Mouse (Mus musculus) cortical plate, adult 2 months (tissue): ENCODE results near the gene E130114P18Rik. TPM values are rescaled to one million over a fixed set of nuclear protein-coding genes. Genes with fewer than 3 reads are reported as not detected.

Source experiments
- H3K27ac ChIP-seq: fragments of 200-500 bp; 2 replicates; pipeline ENCODE4 v1.5.1; 2012; ENCODE audit warnings: low read length, control low read depth, inconsistent platforms; ENCODE audit not compliant: insufficient read depth
- H3K4me1 ChIP-seq: fragments of 200-500 bp; 2 replicates; pipeline ENCODE4 v1.6.1; 2011; ENCODE audit warnings: low read length; ENCODE audit not compliant: control insufficient read depth, insufficient read depth
- H3K4me3 ChIP-seq: fragments of 200-500 bp; 2 replicates; pipeline ENCODE4 v1.5.1; 2011; ENCODE audit warnings: mild to moderate bottlenecking, low read length, control low read depth; ENCODE audit not compliant: insufficient read depth
- CTCF ChIP-seq: fragments of 200-500 bp; IDR thresholded peaks from 2 replicates; pipeline ENCODE4 v1.5.1; 2011; ENCODE audit warnings: mild to moderate bottlenecking, control low read depth, low read length; ENCODE audit not compliant: insufficient read depth; ENCODE audit errors: extremely low read depth
- POLR2A ChIP-seq: fragments of 200-500 bp; IDR thresholded peaks from 2 replicates; pipeline ENCODE4 v1.6.1; 2011; ENCODE audit warnings: mild to moderate bottlenecking, low read length, control low read depth; ENCODE audit not compliant: insufficient read depth; ENCODE audit errors: extremely low read depth
- polyA plus RNA-seq: library from polyadenylated mRNA; depleted of rRNA; stranded (reverse); fragments of >200 nt; gene quantifications from 2 replicates; pipeline ENCODE4 v1.2.3, GENCODE M21; 2012; rRNA removed

The E130114P18Rik gene
- polyA plus RNA-seq = 12.7 and 14.3 TPM in 2 replicates

DNA sequence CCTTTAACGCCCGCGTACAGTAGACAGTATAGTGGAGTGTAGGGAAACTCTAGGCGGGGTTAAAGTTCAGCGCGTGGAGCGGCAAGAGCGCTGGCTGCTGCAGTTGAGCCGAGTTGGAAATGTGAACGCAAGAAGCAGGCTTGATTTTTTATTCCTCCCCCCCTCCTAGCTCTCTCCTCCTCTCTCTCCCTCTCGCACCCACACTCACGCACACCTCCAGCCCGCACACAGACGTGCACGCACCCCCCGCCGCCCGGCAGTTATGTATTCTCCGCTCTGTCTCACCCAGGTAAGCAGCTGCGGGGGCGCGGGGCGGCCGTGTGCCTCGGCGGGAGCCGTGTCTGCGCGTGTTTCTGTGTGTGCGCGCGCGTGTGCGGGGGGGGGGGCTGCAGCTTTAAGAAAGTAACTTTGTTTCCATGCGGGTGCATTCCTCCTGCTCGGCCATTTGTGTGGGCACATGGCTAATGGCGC, at the start of gene E130114P18Rik:
Gene E130114P18Rik (minus strand): TSS at position 373 of the 471 bp plus-strand sequence.
- peak within 1 kb of the TSS; percentile 100 for H3K27ac ChIP-seq
- no peaks in the 10 kb centered on the region for H3K4me1 ChIP-seq
- peak within 1 kb of the TSS; percentile 61 for H3K4me3 ChIP-seq
- no peak for TF ChIP-seq POLR2A
- no peak for TF ChIP-seq CTCF

DNA sequence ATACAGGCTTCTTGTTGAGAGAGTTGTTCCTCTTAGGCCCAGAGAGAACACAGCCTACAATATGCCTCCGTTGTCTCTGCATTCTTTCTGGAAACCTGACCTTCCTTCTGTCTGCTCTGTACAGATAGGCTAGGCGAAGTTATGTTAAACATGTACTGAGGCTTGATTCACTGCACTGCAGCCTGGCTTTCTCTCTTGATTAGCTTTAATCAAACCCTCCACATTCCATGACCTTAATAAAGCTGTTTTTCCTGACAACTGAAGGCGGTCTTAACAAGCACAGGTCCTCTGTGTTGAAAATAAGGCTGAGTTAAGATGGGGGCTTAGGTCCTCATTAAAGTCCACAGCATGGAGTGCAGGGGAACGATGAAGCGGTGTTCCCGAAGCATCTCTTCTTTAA, 49.2 kb upstream of the E130114P18Rik start:
- no peak for TF ChIP-seq CTCF
- TF ChIP-seq POLR2A = no peak
- H3K27ac ChIP-seq = no peak overlapping the region
- H3K4me3 ChIP-seq = no peak overlapping the region
- H3K4me1 ChIP-seq = peaks cover 4% of the 10 kb centered on the region

DNA sequence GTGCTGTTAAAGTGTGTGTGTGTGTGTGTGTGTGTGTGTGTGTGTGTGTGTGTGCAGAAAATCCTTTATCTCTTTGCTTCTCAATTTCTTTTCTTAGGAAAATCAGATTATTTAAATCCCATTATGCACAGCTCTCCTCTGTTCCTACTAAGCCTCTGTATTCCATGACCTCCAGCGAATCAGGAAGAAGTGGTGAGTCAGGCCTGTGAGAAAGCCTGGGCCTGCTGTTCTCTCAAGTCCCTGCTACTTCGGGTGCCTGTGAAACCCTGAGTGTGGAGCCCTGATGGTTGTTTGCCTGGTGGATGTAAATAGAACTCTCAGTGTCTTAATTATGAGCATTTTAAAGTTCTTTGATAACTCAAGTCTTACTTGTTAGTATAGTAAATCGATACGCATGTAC, 48.0 kb upstream of the E130114P18Rik start:
- Histone ChIP-seq H3K4me1 (peaks cover 2% of the 10 kb centered on the region), H3K4me3 (no peak overlapping the region), H3K27ac (no peak overlapping the region)
- TF ChIP-seq CTCF (no peak), POLR2A (no peak)

DNA sequence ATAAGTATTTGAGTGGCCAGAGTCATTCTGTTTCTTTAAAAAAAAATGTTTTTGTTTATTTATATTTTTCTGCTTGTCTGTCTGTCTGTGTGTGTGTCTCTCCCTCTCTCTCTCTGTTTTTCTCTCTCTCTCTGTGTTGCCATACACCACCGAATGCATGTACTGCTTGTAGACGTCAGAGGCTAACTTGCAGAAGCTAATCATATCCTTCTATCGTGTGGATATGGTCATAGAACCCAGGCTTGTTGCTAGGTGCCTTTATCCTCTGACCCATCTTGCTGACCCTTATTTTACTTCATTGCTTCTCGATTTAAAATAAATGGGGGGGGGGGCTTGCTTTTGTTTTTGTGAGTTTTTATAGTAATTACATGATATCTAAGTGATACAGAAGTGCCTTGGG, 47.6 kb upstream of the E130114P18Rik start:
- Histone ChIP-seq H3K4me3 (no peak overlapping the region), H3K27ac (no peak overlapping the region), H3K4me1 (peaks cover 2% of the 10 kb centered on the region)
- TF ChIP-seq POLR2A (no peak), CTCF (no peak)

DNA sequence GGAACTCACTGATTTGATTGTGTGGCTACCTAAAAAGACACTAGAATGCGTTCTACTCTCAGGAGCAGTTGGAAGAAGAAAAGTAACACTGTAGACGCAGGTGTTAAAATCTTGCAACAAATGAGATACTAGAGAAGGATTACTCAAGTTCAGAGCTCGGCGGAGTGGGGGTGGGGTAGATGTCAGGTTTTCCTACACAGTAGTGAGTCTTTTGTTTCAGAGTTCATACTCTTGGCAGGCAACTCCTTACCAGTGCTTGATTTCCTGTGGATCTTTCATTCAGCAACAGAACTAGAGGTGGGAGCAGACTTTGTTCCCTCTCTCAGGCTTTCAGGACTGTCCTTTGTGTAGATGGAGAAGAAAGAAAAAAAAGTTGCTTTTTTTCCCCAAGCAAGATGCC, 46.6 kb upstream of the E130114P18Rik start:
- Histone ChIP-seq H3K4me3 (no peak overlapping the region), H3K4me1 (peaks cover 2% of the 10 kb centered on the region), H3K27ac (no peak overlapping the region)
- TF ChIP-seq POLR2A (no peak), CTCF (no peak)

DNA sequence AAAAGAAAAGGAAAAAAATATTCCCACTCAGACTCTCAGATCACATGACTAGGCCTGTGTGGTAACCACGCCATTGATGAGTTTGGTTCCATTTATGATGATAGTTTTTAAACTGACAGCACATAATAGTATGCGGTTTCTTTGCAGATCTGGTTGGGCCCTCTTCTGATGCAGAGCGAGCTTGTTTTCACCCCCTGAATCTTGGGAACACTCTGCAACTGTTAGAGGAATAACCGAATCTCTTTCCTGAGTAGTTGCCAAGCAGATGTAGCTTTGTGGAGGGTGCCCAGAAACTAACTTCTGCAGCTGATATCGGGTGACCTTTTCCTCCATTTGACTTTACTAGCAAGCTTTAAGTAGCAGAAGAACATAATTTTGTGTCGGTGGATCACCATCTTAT, 45.6 kb upstream of the E130114P18Rik start:
- Histone ChIP-seq H3K4me3 (no peak overlapping the region), H3K4me1 (peaks cover 2% of the 10 kb centered on the region), H3K27ac (no peak overlapping the region)
- TF ChIP-seq CTCF = no peak
- TF ChIP-seq POLR2A = no peak

DNA sequence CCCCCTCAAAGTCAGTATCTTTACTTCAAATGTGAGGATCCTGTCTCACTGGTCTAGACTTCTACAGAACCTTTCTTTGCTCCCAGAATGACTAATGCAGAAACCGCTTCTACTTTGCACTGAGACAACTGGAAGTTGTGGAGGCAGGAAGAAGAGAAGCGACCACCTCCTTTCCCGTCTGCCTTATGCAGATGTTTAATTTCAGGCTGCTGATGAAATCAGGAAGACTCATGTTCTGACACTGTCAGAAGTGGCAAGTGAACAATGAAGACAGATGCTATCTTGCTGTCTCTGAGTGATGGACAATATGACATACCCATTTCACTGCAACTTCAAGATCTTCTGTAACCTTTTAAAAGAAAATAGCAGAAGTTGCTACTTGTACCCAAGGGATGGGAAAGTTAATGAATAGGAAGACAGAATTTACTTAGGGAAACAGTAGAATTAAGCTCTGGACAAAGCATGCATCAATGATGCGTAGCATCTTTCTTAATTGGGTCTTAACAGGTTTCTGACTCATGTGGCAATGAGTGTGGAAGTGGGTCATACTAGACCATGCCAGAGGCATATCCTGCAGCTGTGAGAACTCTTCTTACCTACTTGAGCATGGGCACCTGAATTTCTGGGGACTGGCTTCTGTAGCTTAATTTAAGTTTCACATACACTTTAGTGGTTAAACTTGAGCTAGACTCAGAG, 43.8 kb upstream of the E130114P18Rik start:
- no peak overlapping the region for H3K27ac ChIP-seq
- no peak for TF ChIP-seq POLR2A
- no peak for TF ChIP-seq CTCF
- H3K4me1 ChIP-seq = no peaks in the 10 kb centered on the region; the same call in 1 of the 2 replicates
- H3K4me3 ChIP-seq = no peak overlapping the region

DNA sequence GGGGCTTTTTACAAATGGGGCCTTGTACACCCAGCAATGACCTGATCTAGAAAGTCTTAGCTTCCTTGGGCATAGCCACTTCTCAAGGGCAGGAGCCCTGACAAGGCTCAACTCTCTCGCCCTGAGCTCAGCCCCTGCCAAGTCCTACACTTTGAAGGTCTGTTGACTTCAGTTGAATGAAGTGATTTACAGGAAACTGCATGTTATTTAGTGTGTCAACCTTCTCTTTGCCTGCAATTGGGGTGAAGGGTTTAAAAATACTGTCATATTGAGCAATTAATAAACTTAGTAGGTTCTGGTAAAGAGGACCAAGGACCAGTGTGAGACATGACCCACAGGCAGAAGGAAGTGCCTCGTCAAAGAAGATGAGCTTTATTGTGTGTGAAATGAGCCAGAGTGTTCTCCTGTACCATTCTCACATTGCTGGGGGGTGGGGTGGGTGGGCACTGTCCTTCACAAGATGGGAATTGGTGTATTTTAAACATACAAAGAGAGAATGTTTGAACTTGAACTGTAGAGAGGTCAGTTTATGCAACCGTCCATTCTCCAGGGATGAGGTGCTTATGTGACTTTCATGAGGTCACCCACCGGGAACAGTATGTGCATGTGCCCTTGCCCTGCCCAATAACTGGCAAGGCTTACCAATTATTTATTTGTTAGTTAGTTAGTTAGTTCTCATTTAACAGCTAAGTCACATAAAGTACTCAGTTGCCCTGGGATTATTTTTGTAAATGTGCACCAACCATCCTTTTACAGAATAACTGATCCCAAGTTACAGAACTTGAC, 42.8 kb upstream of the E130114P18Rik start:
- H3K4me3 ChIP-seq = no peak overlapping the region
- H3K27ac ChIP-seq = no peak overlapping the region
- H3K4me1 ChIP-seq = no peaks in the 10 kb centered on the region; the same call in 1 of the 2 replicates
- TF ChIP-seq CTCF = no peak
- TF ChIP-seq POLR2A = no peak

DNA sequence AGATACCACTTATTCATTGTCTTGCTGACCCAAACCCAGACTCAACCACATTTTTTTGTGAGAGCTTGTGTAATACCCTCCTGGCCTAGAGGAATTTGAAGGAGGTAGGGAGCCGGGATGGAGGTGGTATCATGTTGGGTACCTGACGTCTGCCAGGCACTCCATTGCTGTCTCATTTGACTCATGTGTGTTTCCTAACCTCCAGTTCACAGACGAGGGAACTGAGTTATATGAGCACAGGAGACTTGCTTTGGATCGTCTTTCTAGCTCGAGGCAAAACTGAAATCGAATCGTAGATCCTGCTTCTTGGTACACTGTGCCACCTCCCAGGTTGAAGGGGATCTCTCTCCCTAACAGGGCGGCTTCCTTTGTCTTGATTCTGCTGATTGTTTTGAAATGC, 41.2 kb upstream of the E130114P18Rik start:
- TF ChIP-seq CTCF (no peak), POLR2A (no peak)
- Histone ChIP-seq H3K4me1 (no peaks in the 10 kb centered on the region), H3K27ac (no peak overlapping the region), H3K4me3 (no peak overlapping the region)
